Mouse (Mus musculus) forebrain, embryonic 12.5 days (tissue): ENCODE results near the gene Tmx4. TPM values are rescaled to one million over a fixed set of nuclear protein-coding genes. Genes with fewer than 3 reads are reported as not detected.
"Not testable (repeated sequence)": the region's sequence is repeated elsewhere in the genome, so short reads cannot be mapped to it uniquely, and the experiment has no call there.

Source experiments
- ATAC-seq: fragments of 200-750 bp; cut with Nextera tagmentation; 2 replicates; pipeline ENCODE4 v1.8.0; 2017; ENCODE audit warnings: moderate TSS enrichment; ENCODE audit not compliant: low FRiP score
- H3K27ac ChIP-seq: fragments of 300-500 bp; sonication (generic); 2 replicates; pipeline ENCODE4 v1.5.1; 2016; ENCODE audit warnings: mild to moderate bottlenecking
- H3K27me3 ChIP-seq: fragments of 300-500 bp; sonication (generic); 2 replicates; pipeline ENCODE4 v1.6.1; 2016; ENCODE audit warnings: mild to moderate bottlenecking
- H3K36me3 ChIP-seq: fragments of 300-500 bp; sonication (generic); replicated peaks from 2 replicates; pipeline ENCODE4 v1.6.1; 2016; ENCODE audit warnings: mild to moderate bottlenecking
- H3K4me1 ChIP-seq: fragments of 300-500 bp; sonication (generic); 2 replicates; pipeline ENCODE4 v1.6.1; 2016
- H3K4me2 ChIP-seq: fragments of 300-500 bp; sonication (generic); 2 replicates; pipeline ENCODE4 v1.6.1; 2016; ENCODE audit warnings: mild to moderate bottlenecking, moderate library complexity
- H3K4me3 ChIP-seq: fragments of 300-500 bp; sonication (generic); replicated peaks from 2 replicates; pipeline ENCODE4 v1.5.1; 2016; ENCODE audit warnings: mild to moderate bottlenecking
- H3K9ac ChIP-seq: fragments of 300-500 bp; sonication (generic); 2 replicates; pipeline ENCODE4 v1.6.1; 2016; ENCODE audit warnings: mild to moderate bottlenecking
- H3K9me3 ChIP-seq: fragments of 300-500 bp; sonication (generic); 2 replicates; pipeline ENCODE4 v1.6.1; 2016
- WGBS: fragments of 180-500 bp; shearing (Covaris S2); methylation state at CpG from one replicate; pipeline ENCODE4 v1.1.7; 2016; 5-methylcytosine and 5-hydroxymethylcytosine counted together
- polyA plus RNA-seq: library from polyadenylated mRNA; unstranded; fragments of >200 nt; fragmentation: Nextera tagmentation; extraction: Ambion mirVana; gene quantifications from 2 replicates; pipeline ENCODE4 v1.2.1, GENCODE M21; 2016

Tmx4 gene
- polyA plus RNA-seq, 1 experiment from 2014 or later, result 72.0 TPM

DNA sequence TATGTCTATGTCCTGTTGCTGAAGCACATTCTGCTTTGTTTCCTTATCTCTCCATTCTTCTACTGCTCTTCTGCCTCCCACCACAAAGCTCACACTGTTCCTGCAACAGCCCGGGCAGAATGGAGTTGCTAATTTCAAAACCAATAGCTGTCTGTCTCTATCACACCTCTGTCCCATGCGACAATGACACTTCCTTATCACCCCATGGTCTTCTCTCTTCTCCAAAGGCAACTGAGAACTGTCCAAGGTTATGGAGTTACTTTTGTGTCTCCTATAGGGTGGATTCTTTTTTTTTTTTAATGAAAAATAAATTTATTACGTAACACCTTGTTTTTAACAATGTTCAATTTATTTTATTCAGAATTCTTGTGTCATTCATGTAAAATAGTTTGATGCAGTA is 1.8 kb upstream of the Tmx4 start:
- H3K4me3 ChIP-seq, result no peak overlapping the region
- peaks cover 26% of the 10 kb centered on the region for H3K4me1 ChIP-seq
- WGBS, result 81% methylated on average over 3 of the region's 3 CpGs
- H3K9ac ChIP-seq, result no peak overlapping the region
- no peak for ATAC-seq
- H3K27ac ChIP-seq, result 0 out of 2 replicates have a peak overlapping the region, but pooled peaks have one; percentile 25
- H3K9me3 ChIP-seq, result no peaks in the 10 kb centered on the region
- H3K4me2 ChIP-seq, result no peak overlapping the region
- no peaks in the 10 kb centered on the region for H3K27me3 ChIP-seq
- H3K36me3 ChIP-seq, result no peaks in the 10 kb centered on the region

DNA sequence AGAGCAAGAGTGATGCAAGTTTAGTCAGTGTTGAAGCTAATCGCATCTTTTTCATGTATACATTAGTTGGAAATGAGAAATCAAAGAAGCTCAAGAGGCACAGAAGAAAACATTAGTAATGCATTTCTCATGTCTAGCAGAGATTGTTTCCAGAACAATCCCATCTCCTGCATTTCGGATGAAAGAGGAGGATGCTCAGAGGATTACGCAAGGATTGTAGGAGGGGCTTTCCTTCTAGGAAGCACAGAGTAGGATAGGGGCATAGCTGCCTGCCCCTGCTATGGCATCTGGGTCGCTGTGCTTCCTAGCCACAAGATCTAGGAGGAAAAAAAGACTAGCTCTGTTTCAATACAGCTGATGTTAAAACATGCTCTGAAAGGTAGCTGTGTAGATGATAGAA is 1.2 kb upstream of the Tmx4 start:
- WGBS, result 39% methylated on average over 4 of the region's 4 CpGs
- peaks cover 26% of the 10 kb centered on the region for H3K4me1 ChIP-seq
- no peak for ATAC-seq
- H3K9me3 ChIP-seq, result no peaks in the 10 kb centered on the region
- no peaks in the 10 kb centered on the region for H3K36me3 ChIP-seq
- no peak overlapping the region for H3K4me2 ChIP-seq
- no peak overlapping the region for H3K9ac ChIP-seq
- H3K27me3 ChIP-seq, result no peaks in the 10 kb centered on the region
- H3K4me3 ChIP-seq, result no peak overlapping the region
- H3K27ac ChIP-seq, result 0 out of 2 replicates have a peak overlapping the region, but pooled peaks have one; percentile 25

DNA sequence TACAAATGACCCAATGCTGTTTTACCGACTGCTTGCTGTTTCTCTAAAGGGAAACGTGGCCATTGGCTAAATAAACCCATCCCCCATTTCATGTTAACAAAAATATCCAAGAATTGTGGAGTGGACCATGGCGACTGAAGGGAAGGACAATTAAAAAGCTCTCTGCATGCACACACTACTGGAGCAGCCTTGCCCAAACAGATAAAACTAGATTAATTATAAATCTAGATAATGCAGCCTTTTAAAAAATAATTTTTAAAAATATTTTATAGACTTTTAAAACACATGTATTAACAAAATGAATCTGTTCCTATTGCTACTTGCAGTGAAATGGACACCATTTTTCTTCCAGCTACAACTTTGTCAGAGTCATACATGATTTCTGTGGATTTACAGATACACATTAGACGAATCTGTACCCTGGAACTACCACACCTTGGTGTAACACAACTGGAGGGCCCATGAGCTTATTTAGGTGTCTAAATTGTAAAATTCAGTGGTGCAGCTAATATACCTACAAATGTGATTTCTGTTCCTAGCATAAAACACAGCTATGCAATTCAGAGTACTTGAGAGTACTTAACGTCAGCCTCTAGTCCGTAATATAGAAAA is 462 bp upstream of the Tmx4 start:
- peak; percentile 76; the same call in 1 of the 2 replicates for ATAC-seq
- peak overlapping the region; percentile 74 for H3K4me3 ChIP-seq
- WGBS, result 25% methylated on average over 6 of the region's 6 CpGs

DNA sequence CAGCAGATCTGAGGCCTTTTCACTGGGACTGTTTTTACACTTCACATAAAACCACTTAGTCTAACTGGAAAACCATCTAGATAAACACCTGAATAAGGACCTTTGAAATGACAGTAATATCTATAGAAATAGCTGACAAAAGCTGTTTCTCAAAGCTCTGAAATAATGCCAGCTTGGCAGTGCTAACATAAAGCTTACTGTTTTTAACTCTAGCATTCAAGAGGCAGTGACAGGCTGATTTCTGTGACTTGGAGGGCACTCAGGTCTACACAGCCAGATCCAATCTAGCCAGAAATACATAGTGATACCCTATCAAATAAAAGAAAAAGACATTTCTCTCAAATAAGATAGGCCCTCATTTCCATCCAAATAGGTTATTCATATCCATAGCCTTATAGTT is 1.6 kb downstream of the Tmx4 start:
- peaks cover 26% of the 10 kb centered on the region for H3K4me1 ChIP-seq

More for the DNA sequence above, 462 bp upstream of the Tmx4 start:
- Histone ChIP-seq H3K4me1 (peaks cover 26% of the 10 kb centered on the region), H3K4me2 (peak overlapping the region; percentile 63), H3K36me3 (no peaks in the 10 kb centered on the region), H3K9me3 (no peaks in the 10 kb centered on the region), H3K27ac (peak overlapping the region; percentile 99), H3K9ac (no peak overlapping the region), H3K27me3 (no peaks in the 10 kb centered on the region)

DNA sequence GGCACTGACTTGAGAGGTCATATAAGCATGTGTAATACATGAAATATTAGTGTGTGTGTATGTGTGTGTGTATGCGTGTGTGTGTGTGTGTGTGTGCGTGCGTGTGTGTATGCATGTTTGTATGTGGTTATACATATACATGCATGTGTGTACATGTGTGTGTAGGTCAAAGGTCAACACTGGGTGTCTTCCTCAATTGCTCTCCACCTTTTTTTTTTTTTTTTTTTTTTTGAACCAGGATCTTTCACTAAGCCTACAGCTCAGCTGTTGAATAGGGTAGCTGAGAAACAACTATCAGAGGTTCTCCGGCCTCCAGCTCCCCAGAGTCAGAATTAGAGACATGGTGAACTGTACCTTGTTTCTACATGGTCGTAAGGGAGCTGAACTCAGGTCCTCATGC is 2.6 kb downstream of the Tmx4 start:
- no peak overlapping the region for H3K4me3 ChIP-seq
- peaks cover 26% of the 10 kb centered on the region for H3K4me1 ChIP-seq
- H3K4me2 ChIP-seq, result no peak overlapping the region
- H3K36me3 ChIP-seq, result peaks cover 4% of the 10 kb centered on the region; the same call in 1 of the 2 replicates
- 90% methylated on average over 5 of the region's 5 CpGs for WGBS
- no peaks in the 10 kb centered on the region for H3K9me3 ChIP-seq
- no peak overlapping the region for H3K27ac ChIP-seq
- no peaks in the 10 kb centered on the region for H3K27me3 ChIP-seq
- H3K9ac ChIP-seq, result no peak overlapping the region
- ATAC-seq, result no peak

More for the DNA sequence above, 1.6 kb downstream of the Tmx4 start:
- no peaks in the 10 kb centered on the region for H3K9me3 ChIP-seq
- H3K9ac ChIP-seq, result no peak overlapping the region
- no peaks in the 10 kb centered on the region for H3K27me3 ChIP-seq
- ATAC-seq, result no peak
- peaks cover 4% of the 10 kb centered on the region; the same call in 1 of the 2 replicates for H3K36me3 ChIP-seq
- peak overlapping the region; percentile 21 for H3K4me3 ChIP-seq
- H3K27ac ChIP-seq, result no peak overlapping the region
- H3K4me2 ChIP-seq, result peak overlapping the region; percentile 63

- H3K27ac ChIP-seq, result no peak overlapping the region
- H3K4me2 ChIP-seq, result no peak overlapping the region
- H3K9ac ChIP-seq, result no peak overlapping the region
- H3K4me3 ChIP-seq, result no peak overlapping the region
- no peaks in the 10 kb centered on the region for H3K9me3 ChIP-seq
- ATAC-seq, result no peak
- no peaks in the 10 kb centered on the region for H3K27me3 ChIP-seq
- WGBS, result 77% methylated on average over 1 of the region's 1 CpGs
- H3K4me1 ChIP-seq, result peaks cover 22% of the 10 kb centered on the region
- peaks cover 4% of the 10 kb centered on the region; the same call in 1 of the 2 replicates for H3K36me3 ChIP-seq
Observed at GRCm38 (mm10) chr2:134640398-134640797, 3.5 kb downstream of the Tmx4 start.

GRCm38 (mm10) chr2:134628541-134628940 is 15.4 kb downstream of the Tmx4 start:
- not testable (repeated sequence) for H3K27ac ChIP-seq, ATAC-seq, H3K4me3 ChIP-seq, H3K9ac ChIP-seq, H3K4me2 ChIP-seq, H3K27me3 ChIP-seq, H3K36me3 ChIP-seq, H3K9me3 ChIP-seq, H3K4me1 ChIP-seq
- WGBS, result 91% methylated on average over 2 of the region's 2 CpGs

- H3K4me2 ChIP-seq, result no peak overlapping the region
- no peak for ATAC-seq
- no peak overlapping the region for H3K27ac ChIP-seq
- H3K27me3 ChIP-seq, result no peaks in the 10 kb centered on the region
- peaks cover 15% of the 10 kb centered on the region for H3K36me3 ChIP-seq
- no peaks in the 10 kb centered on the region for H3K9me3 ChIP-seq
- no peaks in the 10 kb centered on the region for H3K4me1 ChIP-seq
- no peak overlapping the region for H3K4me3 ChIP-seq
- no peak overlapping the region for H3K9ac ChIP-seq
Observed at GRCm38 (mm10) chr2:134604935-134605334, 39.0 kb downstream of the Tmx4 start.

DNA sequence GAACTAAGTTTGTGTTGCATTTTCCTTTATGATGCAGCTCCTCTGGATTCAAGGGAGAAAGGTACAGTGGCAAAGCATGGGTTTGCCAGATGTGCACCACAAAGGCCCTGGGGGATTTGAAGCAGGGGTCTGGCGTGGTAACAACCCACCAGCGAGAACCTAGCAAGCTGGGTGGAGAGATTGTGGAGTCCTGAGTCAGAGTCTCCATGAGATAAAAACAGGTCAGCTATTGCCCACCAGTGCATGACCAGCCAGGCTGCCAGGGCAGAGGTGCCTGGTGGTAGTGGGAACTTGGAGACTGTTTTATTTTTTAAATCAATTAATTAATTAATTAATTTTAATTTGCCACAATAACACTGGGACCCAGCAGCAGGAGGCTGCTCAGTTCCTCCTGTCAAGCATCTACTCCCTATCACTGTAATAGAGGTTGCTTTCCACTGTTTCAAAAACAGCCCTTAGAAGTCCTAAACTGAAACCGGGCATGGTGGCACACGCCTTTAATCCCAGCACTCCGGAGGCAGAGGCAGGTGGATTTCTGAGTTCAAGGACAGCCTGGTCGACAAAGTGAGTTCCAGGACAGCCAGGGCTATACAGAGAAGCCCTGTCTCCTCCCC is 52.8 kb downstream of the Tmx4 start:
- H3K27me3 ChIP-seq, result no peaks in the 10 kb centered on the region
- no peak overlapping the region for H3K9ac ChIP-seq
- no peak for ATAC-seq
- H3K4me3 ChIP-seq, result no peak overlapping the region
- 95% methylated on average over 6 of the region's 6 CpGs for WGBS
- no peak overlapping the region for H3K27ac ChIP-seq
- H3K9me3 ChIP-seq, result no peaks in the 10 kb centered on the region
- H3K4me1 ChIP-seq, result no peaks in the 10 kb centered on the region
- peaks cover 7% of the 10 kb centered on the region; the same call in 1 of the 2 replicates for H3K36me3 ChIP-seq
- H3K4me2 ChIP-seq, result no peak overlapping the region

- no peaks in the 10 kb centered on the region for H3K9me3 ChIP-seq
- H3K27me3 ChIP-seq, result no peaks in the 10 kb centered on the region
- peaks cover 8% of the 10 kb centered on the region for H3K4me1 ChIP-seq
- H3K27ac ChIP-seq, result no peak overlapping the region
- H3K9ac ChIP-seq, result no peak overlapping the region
- no peak overlapping the region for H3K4me2 ChIP-seq
- 50% methylated on average over 4 of the region's 4 CpGs for WGBS
- no peaks in the 10 kb centered on the region for H3K36me3 ChIP-seq
- no peak overlapping the region for H3K4me3 ChIP-seq
- no peak for ATAC-seq
Observed at GRCm38 (mm10) chr2:134585243-134585642, 58.7 kb downstream of the Tmx4 start.

DNA sequence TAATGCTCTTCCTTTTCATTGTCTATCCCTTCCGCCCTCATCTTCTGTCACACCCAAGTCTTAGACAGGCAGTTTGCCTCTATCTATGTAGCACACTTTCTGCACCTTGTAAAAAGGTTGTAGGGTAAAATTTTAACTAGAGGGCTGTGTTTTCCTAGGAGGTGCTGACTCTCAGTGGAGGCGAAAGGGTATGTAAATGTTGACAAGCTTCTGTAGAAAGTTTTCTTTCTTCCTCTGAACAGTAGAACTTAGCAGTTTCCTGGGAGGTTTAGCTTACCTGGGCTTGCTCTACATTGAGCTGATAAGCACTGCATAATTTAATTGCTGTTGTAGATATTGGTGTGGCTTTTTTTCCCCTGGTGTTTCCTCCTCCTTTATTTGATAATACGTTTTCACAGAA is 84.5 kb downstream of the Tmx4 start:
- ATAC-seq, result no peak
- Histone ChIP-seq H3K27ac (no peak overlapping the region), H3K4me3 (no peak overlapping the region), H3K27me3 (no peaks in the 10 kb centered on the region), H3K36me3 (no peaks in the 10 kb centered on the region), H3K9me3 (0 out of 2 replicates have a peak, but pooled peaks cover 9% of the 10 kb centered on the region), H3K4me1 (no peaks in the 10 kb centered on the region), H3K4me2 (no peak overlapping the region), H3K9ac (no peak overlapping the region)
- 89% methylated on average over 3 of the region's 3 CpGs for WGBS

DNA sequence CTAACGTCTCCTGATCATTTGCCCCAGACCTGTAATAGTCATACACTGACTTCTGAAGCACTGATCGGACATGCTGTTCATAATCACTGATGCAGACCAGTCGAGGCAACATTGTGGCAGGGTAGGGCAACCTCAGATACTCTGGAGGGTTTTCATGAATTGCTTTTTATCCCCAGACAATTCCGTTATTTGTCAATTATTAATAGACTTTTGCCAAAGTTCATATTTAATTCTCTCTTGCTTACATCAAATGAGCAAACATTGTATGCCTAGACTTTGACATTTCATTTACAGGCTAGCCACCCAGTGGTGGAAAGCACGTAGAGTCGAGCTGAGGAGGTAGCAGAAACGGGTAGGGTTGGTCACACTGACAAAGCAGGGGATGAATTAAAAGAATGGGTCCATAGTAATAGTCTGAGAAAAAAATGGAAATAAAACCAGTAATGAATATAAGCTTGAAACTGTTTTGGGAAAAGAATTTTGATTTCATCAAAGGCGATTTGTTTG is 89.7 kb downstream of the Tmx4 start, which contains the start of gene Hao1:
Gene Hao1 (minus strand): TSS at position 148 of the 507 bp plus-strand sequence.
- 91% methylated on average over 8 of the region's 8 CpGs for WGBS
- no peak within 1 kb of the TSS for H3K4me2 ChIP-seq

GRCm38 (mm10) chr2:134552358-134552757 is 91.6 kb downstream of the Tmx4 start:
- no peak for ATAC-seq
- Histone ChIP-seq H3K4me1 (no peaks in the 10 kb centered on the region), H3K27me3 (no peaks in the 10 kb centered on the region), H3K4me3 (no peak overlapping the region), H3K36me3 (no peaks in the 10 kb centered on the region), H3K9ac (no peak overlapping the region), H3K4me2 (no peak overlapping the region), H3K9me3 (no peaks in the 10 kb centered on the region), H3K27ac (no peak overlapping the region)

More for the DNA sequence above, 89.7 kb downstream of the Tmx4 start, which contains the start of gene Hao1:
- H3K4me1 ChIP-seq, result no peaks in the 10 kb centered on the region
- no peak within 1 kb of the TSS for H3K4me3 ChIP-seq
- no peak within 1 kb of the TSS for H3K9ac ChIP-seq
- no peak for ATAC-seq
- no peaks in the 10 kb centered on the region for H3K27me3 ChIP-seq
- no peaks in the 10 kb centered on the region for H3K9me3 ChIP-seq
- no peak within 1 kb of the TSS for H3K27ac ChIP-seq
- H3K36me3 ChIP-seq, result no peaks in the 10 kb centered on the region
